Mouse (Mus musculus) CH12.LX (cell line): ENCODE results near the gene Pqlc3.

ENCODE experiments used
- CHD1 ChIP-seq: IDR thresholded peaks from 2 replicates; pipeline ENCODE4 v1.6.1; 2012; ENCODE audit warnings: low read depth, low read length, improper control_type of control experiment, inconsistent platforms
- CTCF ChIP-seq, 2 experiments: IDR thresholded peaks in 1 of 2; conservative IDR thresholded peaks in 1 of 2; 2 replicates each; pipeline ENCODE4 v1.5.1; 2011 to 2012; ENCODE audit warnings: low read depth in 2 of 2, low read length in 2 of 2, improper control_type of control experiment in 1 of 2, inconsistent platforms in 1 of 2, mild to moderate bottlenecking in 1 of 2, moderate library complexity in 1 of 2
- EP300 ChIP-seq: IDR thresholded peaks from 2 replicates; pipeline ENCODE4 v1.6.1; 2011; ENCODE audit warnings: low read length, improper control_type of control experiment
- GABPA ChIP-seq: IDR thresholded peaks from 2 replicates; pipeline ENCODE4 v1.6.1; 2012; ENCODE audit warnings: low read depth, low read length, improper control_type of control experiment, inconsistent platforms; ENCODE audit not compliant: insufficient replicate concordance
- KAT2A ChIP-seq: IDR thresholded peaks from 2 replicates; pipeline ENCODE4 v1.6.1; 2012; ENCODE audit warnings: low read length, improper control_type of control experiment, inconsistent platforms; ENCODE audit not compliant: insufficient replicate concordance
- MYC ChIP-seq: IDR thresholded peaks from 2 replicates; pipeline ENCODE4 v1.6.1; 2011; ENCODE audit warnings: low read depth, mild to moderate bottlenecking, improper control_type of control experiment, low read length
- POLR2A ChIP-seq: IDR thresholded peaks from 2 replicates; pipeline ENCODE4 v1.6.1; 2011; ENCODE audit warnings: low read depth, mild to moderate bottlenecking, improper control_type of control experiment, low read length
- RCOR1 ChIP-seq: conservative IDR thresholded peaks from 2 replicates; pipeline ENCODE4 v1.6.1; 2012; ENCODE audit warnings: low read depth, mild to moderate bottlenecking, inconsistent platforms, low read length, improper control_type of control experiment
- SIN3A ChIP-seq: IDR thresholded peaks from 2 replicates; pipeline ENCODE4 v1.6.1; 2012; ENCODE audit warnings: low read length, improper control_type of control experiment, inconsistent platforms
- UBTF ChIP-seq: IDR thresholded peaks from 2 replicates; pipeline ENCODE4 v1.6.1; 2012; ENCODE audit warnings: low read depth, mild to moderate bottlenecking, inconsistent platforms, low read length, improper control_type of control experiment, moderate library complexity
- USF1 ChIP-seq: IDR thresholded peaks from 2 replicates; pipeline ENCODE4 v1.6.1; 2014; ENCODE audit warnings: low read depth, mild to moderate bottlenecking, inconsistent platforms, low read length, improper control_type of control experiment
- ZKSCAN1 ChIP-seq: IDR thresholded peaks from 2 replicates; pipeline ENCODE4 v1.6.1; 2012; ENCODE audit warnings: low read depth, inconsistent platforms, low read length, improper control_type of control experiment, borderline replicate concordance
- ZMIZ1 ChIP-seq: IDR thresholded peaks from 2 replicates; pipeline ENCODE4 v1.6.1; 2012; ENCODE audit warnings: low read depth, mild to moderate bottlenecking, inconsistent platforms, low read length, improper control_type of control experiment

DNA sequence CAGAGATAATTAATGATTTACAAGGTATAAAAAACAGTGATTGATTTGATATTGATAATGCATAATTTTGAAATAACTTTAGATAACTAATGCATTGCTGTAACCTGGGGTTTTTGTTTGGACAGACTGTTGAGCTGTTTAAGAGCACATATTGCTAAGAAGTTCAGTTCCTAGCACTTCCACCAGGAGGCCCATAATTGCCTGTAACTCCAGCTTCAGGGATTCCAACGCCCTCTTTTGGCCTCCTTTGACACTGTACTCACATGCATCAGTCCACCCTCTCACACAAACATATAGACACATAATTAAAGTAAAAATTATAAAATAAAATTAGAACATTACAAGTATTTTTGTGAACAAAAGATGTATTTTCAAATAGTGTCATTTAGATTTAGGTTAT, 41.4 kb downstream of the Pqlc3 start:
- TF ChIP-seq KAT2A = no peak
- TF ChIP-seq EP300 = no peak
- TF ChIP-seq POLR2A = no peak
- TF ChIP-seq ZMIZ1 = no peak
- TF ChIP-seq GABPA = no peak
- peak; percentile 21 to 90; a peak in 3 of 4 replicates for TF ChIP-seq CTCF (conservative IDR thresholded peaks at IDR 0.05 in 1 of 2, IDR thresholded peaks at IDR 0.05 in 1 of 2; ENCODE audit: low read depth in 2 of 2, low read length in 2 of 2)
- no peak for TF ChIP-seq MYC
- TF ChIP-seq ZKSCAN1 = no peak
- no peak for TF ChIP-seq USF1
- TF ChIP-seq SIN3A = no peak
- no peak for TF ChIP-seq CHD1
- TF ChIP-seq UBTF = no peak
- no peak for TF ChIP-seq RCOR1
